Mouse (Mus musculus): Measurements from ENCODE around the gene Dad1. TPM values are rescaled to one million over a fixed set of nuclear protein-coding genes. Genes with fewer than 3 reads are reported as not detected.

The Dad1 gene
- polyA plus RNA-seq, 2 experiments = 133 to 224 TPM

- DNase-seq (ENCODE audit: low read depth in 3 of 3, low spot score in 3 of 3) (peak in 1 of 3 experiments; percentile 58), ATAC-seq (ENCODE audit: insufficient read depth) (peak; percentile 50)
- Histone ChIP-seq H3K27me3 (ENCODE audit: control insufficient read depth, insufficient read depth, low read length) (no peaks in the 10 kb centered on the region), H3K9ac (replicated peaks) (peak overlapping the region; percentile 63), H3K27ac (peak overlapping the region; percentile 27; the same call in 1 of the 2 replicates), H3K4me2 (ENCODE audit: low read depth) (peak overlapping the region; percentile 82), H3K36me3 (replicated peaks; ENCODE audit: control insufficient read depth, insufficient read depth, low read depth) (no peaks in the 10 kb centered on the region), H3K4me3 (ENCODE audit: insufficient read depth in 1 of 2, low read depth in 2 of 2, low read length in 2 of 2) (peak overlapping the region; percentile 44 to 58), H3K4me1 (replicated peaks; ENCODE audit: control insufficient read depth in 2 of 2, insufficient read depth in 2 of 2, low read length in 1 of 2) (peaks cover 10 to 33% of the 10 kb centered on the region in 2 experiments), H3K9me3 (ENCODE audit: control insufficient read depth, low read length) (no peaks in the 10 kb centered on the region)
- WGBS (ENCODE audit: insufficient replicate concordance) = under 1% methylated on average over 10 of the region's 10 CpGs
- no peak; the same call in 1 of the 2 replicates for TF ChIP-seq EP300 (IDR thresholded peaks at IDR 0.05; ENCODE audit: low read depth)
- TF ChIP-seq CTCF (IDR thresholded peaks at IDR 0.05; ENCODE audit: low read depth) = peak; percentile 88
Observed at GRCm38 (mm10) chr14:54227911-54228451, 25.9 kb downstream of the Dad1 start.

GRCm38 (mm10) chr14:54226911-54227811 lies 26.7 kb downstream of the Dad1 start:
- peak; percentile 80 for ATAC-seq (ENCODE audit: insufficient read depth)
- WGBS (ENCODE audit: insufficient replicate concordance) = 5% methylated on average over 16 of the region's 16 CpGs
- no peak for TF ChIP-seq CTCF (IDR thresholded peaks at IDR 0.05; ENCODE audit: low read depth)
- TF ChIP-seq EP300 (IDR thresholded peaks at IDR 0.05; ENCODE audit: low read depth) = peak; percentile 45; the same call in 1 of the 2 replicates
- peak overlapping the region; percentile 82 for H3K4me2 ChIP-seq (ENCODE audit: low read depth)
- no peaks in the 10 kb centered on the region for H3K9me3 ChIP-seq (ENCODE audit: control insufficient read depth, low read length)
- peak; percentile 45 to 74 (median 60) for DNase-seq (ENCODE audit: low read depth in 3 of 3, low spot score in 3 of 3)
- H3K27ac ChIP-seq = peak overlapping the region; percentile 27
- no peaks in the 10 kb centered on the region for H3K27me3 ChIP-seq (ENCODE audit: control insufficient read depth, insufficient read depth, low read length)
- peak overlapping the region; percentile 44 to 49 for H3K4me3 ChIP-seq (ENCODE audit: insufficient read depth in 1 of 2, low read depth in 2 of 2, low read length in 2 of 2)
- peaks cover 10 to 31% of the 10 kb centered on the region in 2 experiments for H3K4me1 ChIP-seq (replicated peaks; ENCODE audit: control insufficient read depth in 2 of 2, insufficient read depth in 2 of 2, low read length in 1 of 2)
- peak overlapping the region; percentile 63 for H3K9ac ChIP-seq (replicated peaks)
- no peaks in the 10 kb centered on the region for H3K36me3 ChIP-seq (replicated peaks; ENCODE audit: control insufficient read depth, insufficient read depth, low read depth)

- DNase-seq (ENCODE audit: low read depth in 3 of 3, low spot score in 3 of 3) (no peak), ATAC-seq (ENCODE audit: insufficient read depth) (no peak)
- Histone ChIP-seq H3K4me1 (replicated peaks; ENCODE audit: control insufficient read depth in 2 of 2, insufficient read depth in 2 of 2, low read length in 1 of 2) (peaks cover 19 to 38% of the 10 kb centered on the region in 2 experiments), H3K27me3 (ENCODE audit: control insufficient read depth, insufficient read depth, low read length) (no peaks in the 10 kb centered on the region), H3K27ac (no peak overlapping the region), H3K9ac (replicated peaks) (no peak overlapping the region), H3K9me3 (ENCODE audit: control insufficient read depth, low read length) (no peaks in the 10 kb centered on the region), H3K4me3 (ENCODE audit: insufficient read depth in 1 of 2, low read depth in 2 of 2, low read length in 2 of 2) (no peak overlapping the region), H3K36me3 (replicated peaks; ENCODE audit: control insufficient read depth, insufficient read depth, low read depth) (no peaks in the 10 kb centered on the region), H3K4me2 (ENCODE audit: low read depth) (no peak overlapping the region)
- TF ChIP-seq EP300 (IDR thresholded peaks at IDR 0.05; ENCODE audit: low read depth) (no peak), CTCF (IDR thresholded peaks at IDR 0.05; ENCODE audit: low read depth) (no peak)
- WGBS (ENCODE audit: insufficient replicate concordance) = 72% methylated on average over 11 of the region's 11 CpGs
Observed at GRCm38 (mm10) chr14:54225725-54226124, 28.2 kb downstream of the Dad1 start.

- Histone ChIP-seq H3K4me2 (ENCODE audit: low read depth) (no peak overlapping the region), H3K4me3 (ENCODE audit: insufficient read depth in 1 of 2, low read depth in 2 of 2, low read length in 2 of 2) (no peak overlapping the region), H3K36me3 (replicated peaks; ENCODE audit: control insufficient read depth, insufficient read depth, low read depth) (no peaks in the 10 kb centered on the region), H3K9ac (replicated peaks) (no peak overlapping the region), H3K27me3 (ENCODE audit: control insufficient read depth, insufficient read depth, low read length) (no peaks in the 10 kb centered on the region), H3K9me3 (ENCODE audit: control insufficient read depth, low read length) (no peaks in the 10 kb centered on the region), H3K27ac (no peak overlapping the region), H3K4me1 (replicated peaks; ENCODE audit: control insufficient read depth in 2 of 2, insufficient read depth in 2 of 2, low read length in 1 of 2) (peaks cover 19 to 41% of the 10 kb centered on the region in 2 experiments)
- TF ChIP-seq CTCF (IDR thresholded peaks at IDR 0.05; ENCODE audit: low read depth) (no peak), EP300 (IDR thresholded peaks at IDR 0.05; ENCODE audit: low read depth) (no peak)
- no peak for ATAC-seq (ENCODE audit: insufficient read depth)
- DNase-seq (ENCODE audit: low read depth in 3 of 3, low spot score in 3 of 3) = no peak
- 39% methylated on average over 16 of the region's 16 CpGs for WGBS (ENCODE audit: insufficient replicate concordance)
Observed at GRCm38 (mm10) chr14:54224484-54225467, 29.1 kb downstream of the Dad1 start.

Data from liver, embryonic 14.5 days (tissue).